Mouse (Mus musculus) yolk sac, embryonic 10.5 days (tissue): ENCODE results near the gene Dse.
"Not testable (repeated sequence)": the region's sequence is repeated elsewhere in the genome, so short reads cannot be mapped to it uniquely, and the experiment has no call there.

Experiments
- DNase-seq: peaks from one replicate; pipeline ENCODE4 v3.0.0-alpha.2; 2017; ENCODE audit warnings: low spot score

Dse gene

GRCm38 (mm10) chr10:34207503-34207850, at the start of gene Dse:
Gene Dse (minus strand): TSS chr10:34207715.
- DNase-seq = no peak

GRCm38 (mm10) chr10:34252833-34253232, 45.3 kb upstream of the Dse start:
- not testable (repeated sequence) for DNase-seq

GRCm38 (mm10) chr10:34249594-34249993, 42.1 kb upstream of the Dse start:
- no peak for DNase-seq

- no peak for DNase-seq
Measured at GRCm38 (mm10) chr10:34247757-34248156, 40.2 kb upstream of the Dse start.

- DNase-seq = no peak
Measured at GRCm38 (mm10) chr10:34246106-34246505, 38.6 kb upstream of the Dse start.

- no peak for DNase-seq
Measured at GRCm38 (mm10) chr10:34244745-34245144, 37.2 kb upstream of the Dse start.

- DNase-seq = no peak
Measured at GRCm38 (mm10) chr10:34238536-34238935, 31.0 kb upstream of the Dse start.

- DNase-seq = no peak
Measured at GRCm38 (mm10) chr10:34236569-34236968, 29.1 kb upstream of the Dse start.

- no peak for DNase-seq
Measured at GRCm38 (mm10) chr10:34235384-34235783, 27.9 kb upstream of the Dse start.

GRCm38 (mm10) chr10:34233931-34234745, 26.6 kb upstream of the Dse start:
- peak; percentile 6 for DNase-seq

GRCm38 (mm10) chr10:34233418-34233817, 25.9 kb upstream of the Dse start:
- DNase-seq = no peak

- DNase-seq = no peak
Measured at GRCm38 (mm10) chr10:34230121-34230675, 22.7 kb upstream of the Dse start.

- no peak for DNase-seq
Measured at GRCm38 (mm10) chr10:34229491-34229890, 22.0 kb upstream of the Dse start.

GRCm38 (mm10) chr10:34223660-34224059, 16.1 kb upstream of the Dse start:
- DNase-seq = no peak

- no peak for DNase-seq
Measured at GRCm38 (mm10) chr10:34221909-34222620, 14.6 kb upstream of the Dse start.

- DNase-seq = no peak
Measured at GRCm38 (mm10) chr10:34218191-34218590, 10.7 kb upstream of the Dse start.

- no peak for DNase-seq
Measured at GRCm38 (mm10) chr10:34215667-34216066, 8.2 kb upstream of the Dse start.

- no peak for DNase-seq
Measured at GRCm38 (mm10) chr10:34209951-34210350, 2.4 kb upstream of the Dse start.

GRCm38 (mm10) chr10:34208031-34208430, 516 bp upstream of the Dse start:
- DNase-seq = no peak

- DNase-seq = peak; percentile 83
Measured at GRCm38 (mm10) chr10:34206783-34207502, 572 bp downstream of the Dse start.

GRCm38 (mm10) chr10:34206436-34206782, 1.1 kb downstream of the Dse start:
- DNase-seq = no peak

GRCm38 (mm10) chr10:34205825-34206224, 1.7 kb downstream of the Dse start:
- DNase-seq = no peak

GRCm38 (mm10) chr10:34200689-34201088, 6.8 kb downstream of the Dse start:
- no peak for DNase-seq
